Mouse (Mus musculus) lung, embryonic 14.5 days (tissue): ENCODE data around the gene Fastkd5. TPM values are rescaled to one million over a fixed set of nuclear protein-coding genes. Genes with fewer than 3 reads are reported as not detected.

Experiments used
- ATAC-seq: fragments of 200-750 bp; cut with Nextera tagmentation; 2 replicates; pipeline ENCODE4 v1.8.0; 2017; ENCODE audit warnings: mild to moderate bottlenecking, moderate TSS enrichment, moderate library complexity; ENCODE audit not compliant: insufficient read depth
- DNase-seq: peaks from one replicate; pipeline ENCODE4 v3.0.0-alpha.2; 2015
- H3K27ac ChIP-seq: fragments of 300-500 bp; sonication (generic); 2 replicates; pipeline ENCODE4 v1.5.1; 2014; ENCODE audit warnings: low read depth, mild to moderate bottlenecking, moderate library complexity
- H3K27me3 ChIP-seq: fragments of 300-500 bp; sonication (generic); 2 replicates; pipeline ENCODE4 v1.6.1; 2014; ENCODE audit warnings: low read length, control low read depth; ENCODE audit not compliant: insufficient read depth
- H3K36me3 ChIP-seq: fragments of 300-500 bp; sonication (generic); 2 replicates; pipeline ENCODE4 v1.6.1; 2014; ENCODE audit warnings: control low read depth; ENCODE audit not compliant: insufficient read depth
- H3K4me1 ChIP-seq: fragments of 300-500 bp; sonication (generic); 2 replicates; pipeline ENCODE4 v1.6.1; 2014; ENCODE audit warnings: antibody characterized with exemption, control low read depth; ENCODE audit not compliant: insufficient read depth
- H3K4me2 ChIP-seq: fragments of 300-500 bp; sonication (generic); 2 replicates; pipeline ENCODE4 v1.6.1; 2014; ENCODE audit warnings: mild to moderate bottlenecking
- H3K4me3 ChIP-seq: fragments of 300-500 bp; sonication (generic); 2 replicates; pipeline ENCODE4 v1.5.1; 2014; ENCODE audit warnings: low read depth, low read length
- H3K9ac ChIP-seq: fragments of 300-500 bp; sonication (generic); 2 replicates; pipeline ENCODE4 v1.6.1; 2014
- H3K9me3 ChIP-seq: fragments of 300-500 bp; sonication (generic); 2 replicates; pipeline ENCODE4 v1.6.1; 2016; ENCODE audit warnings: low read depth, low read length, control low read depth
- CTCF ChIP-seq: IDR thresholded peaks from 2 replicates; pipeline ENCODE4 v1.5.1; 2016; ENCODE audit warnings: antibody characterized with exemption, low read depth
- WGBS: fragments of 180-500 bp; shearing (Covaris S2); extraction: QIAGEN DNeasy Blood & Tissue Kit; methylation state at CpG from one replicate; pipeline ENCODE4 v1.1.7; 2014; 5-methylcytosine and 5-hydroxymethylcytosine counted together
- polyA plus RNA-seq: library from polyadenylated mRNA; unstranded; fragments of >200 nt; fragmentation: Nextera tagmentation; extraction: Ambion mirVana; gene quantifications from 2 replicates; pipeline ENCODE4 v1.2.1, GENCODE M21; 2014

Fastkd5 gene
- polyA plus RNA-seq, 1 experiment from 2014 or later, result 18.3 TPM

GRCm38 (mm10) chr2:130564983-130565382, 64.8 kb downstream of the Fastkd5 start:
- H3K4me2 ChIP-seq, result peak overlapping the region; percentile 83
- H3K27me3 ChIP-seq, result no peaks in the 10 kb centered on the region
- H3K27ac ChIP-seq, result no peak overlapping the region
- no peaks in the 10 kb centered on the region for H3K9me3 ChIP-seq
- TF ChIP-seq CTCF, result no peak
- 0 out of 2 replicates have a peak overlapping the region, but pooled peaks have one; percentile 82 for H3K9ac ChIP-seq
- 85% methylated on average over 8 of the region's 8 CpGs for WGBS
- peaks cover 3% of the 10 kb centered on the region; the same call in 1 of the 2 replicates for H3K4me1 ChIP-seq
- ATAC-seq (no peak), DNase-seq (no peak)
- H3K4me3 ChIP-seq, result peak overlapping the region; percentile 90; the same call in 1 of the 2 replicates
- peaks cover 21% of the 10 kb centered on the region for H3K36me3 ChIP-seq

GRCm38 (mm10) chr2:130564063-130564462, 65.8 kb downstream of the Fastkd5 start:
- Histone ChIP-seq H3K4me1 (peaks cover 3% of the 10 kb centered on the region; the same call in 1 of the 2 replicates), H3K9me3 (no peaks in the 10 kb centered on the region), H3K27ac (no peak overlapping the region), H3K4me2 (peak overlapping the region; percentile 83), H3K36me3 (peaks cover 21% of the 10 kb centered on the region), H3K9ac (peak overlapping the region; percentile 82), H3K27me3 (no peaks in the 10 kb centered on the region), H3K4me3 (peak overlapping the region; percentile 90)
- under 1% methylated on average over 23 of the region's 23 CpGs for WGBS
- no peak for TF ChIP-seq CTCF
- DNase-seq (peak; percentile 12), ATAC-seq (peak; percentile 23)

Other genes starting within 250 kb of the Fastkd5 start
- 49.1 and 59.0 TPM in 2 replicates for gene Cpxm1, start 232.5 kb downstream of the Fastkd5 start, polyA plus RNA-seq
- gene Gm28372, start 224.8 kb downstream of the Fastkd5 start, polyA plus RNA-seq, result not detected in 2 replicates
- not detected in 2 replicates for gene 1700020A23Rik, start 224.8 kb downstream of the Fastkd5 start, polyA plus RNA-seq
- gene Tmem239, start 223.5 kb downstream of the Fastkd5 start, polyA plus RNA-seq, result not detected in 2 replicates
- 63.3 and 66.0 TPM in 2 replicates for gene Vps16, start 205.7 kb downstream of the Fastkd5 start, polyA plus RNA-seq
- 10.8 and 13.5 TPM in 2 replicates for gene Pced1a, start 205.3 kb downstream of the Fastkd5 start, polyA plus RNA-seq
- 91.5 and 99.3 TPM in 2 replicates for gene Ptpra, start 179.7 kb downstream of the Fastkd5 start, polyA plus RNA-seq
- gene Mrps26, start 66.3 kb downstream of the Fastkd5 start, polyA plus RNA-seq, result 88.6 and 93.1 TPM in 2 replicates
- gene Oxt, start 53.9 kb downstream of the Fastkd5 start, polyA plus RNA-seq, result not detected in 2 replicates
- gene Avp, start 47.5 kb downstream of the Fastkd5 start, polyA plus RNA-seq, result not detected in 2 replicates
- 12.4 and 12.6 TPM in 2 replicates for gene Ubox5, start within 50 bp of the Fastkd5 start, polyA plus RNA-seq
- 1.0 TPM in 2 replicates for gene Lzts3, start 12.8 kb upstream of the Fastkd5 start, polyA plus RNA-seq
- 52.0 and 55.6 TPM in 2 replicates for gene Ddrgk1, start 34.6 kb upstream of the Fastkd5 start, polyA plus RNA-seq
- 108 and 111 TPM in 2 replicates for gene Itpa, start 37.6 kb upstream of the Fastkd5 start, polyA plus RNA-seq
- 0.68 and 0.78 TPM in 2 replicates for gene Slc4a11, start 67.5 kb upstream of the Fastkd5 start, polyA plus RNA-seq